Mouse (Mus musculus): ENCODE measurements around the gene Utp4.

Gene Utp4

DNA sequence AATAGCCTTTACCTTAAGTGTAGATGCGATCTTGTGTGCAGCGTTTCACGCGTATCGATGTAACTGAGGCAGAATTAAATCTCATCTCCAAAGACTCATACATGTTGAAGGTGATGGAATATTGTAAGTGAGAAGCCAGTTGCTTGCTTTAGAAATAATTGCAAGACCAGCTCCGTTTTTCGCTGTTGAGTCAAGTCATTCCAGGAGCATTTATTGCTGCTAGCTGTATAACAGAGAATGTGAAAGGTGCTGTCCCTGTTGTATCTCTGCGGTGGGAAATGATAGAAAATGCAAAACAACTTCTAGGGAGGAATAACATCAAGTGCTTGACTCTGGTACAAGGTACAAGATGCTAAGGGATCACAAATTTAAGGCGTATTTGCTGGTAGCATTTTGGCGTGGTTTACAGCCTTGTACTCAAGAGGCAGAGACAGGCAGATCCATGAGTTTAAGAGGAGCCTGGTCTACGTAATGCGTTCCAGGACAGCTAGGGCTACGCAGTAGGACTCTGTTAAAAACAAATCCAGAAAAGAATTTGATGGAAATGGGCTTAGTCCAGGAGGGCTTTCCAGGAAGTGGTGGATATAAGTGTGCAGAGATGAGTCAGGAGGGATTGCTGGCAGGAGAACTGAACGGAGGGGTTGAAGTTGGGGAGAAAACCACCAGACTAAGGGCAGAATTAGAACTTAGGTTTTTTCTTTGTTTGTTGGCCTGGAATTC lies 43.8 kb downstream of the Utp4 start:
- no peak for DNase-seq

DNA sequence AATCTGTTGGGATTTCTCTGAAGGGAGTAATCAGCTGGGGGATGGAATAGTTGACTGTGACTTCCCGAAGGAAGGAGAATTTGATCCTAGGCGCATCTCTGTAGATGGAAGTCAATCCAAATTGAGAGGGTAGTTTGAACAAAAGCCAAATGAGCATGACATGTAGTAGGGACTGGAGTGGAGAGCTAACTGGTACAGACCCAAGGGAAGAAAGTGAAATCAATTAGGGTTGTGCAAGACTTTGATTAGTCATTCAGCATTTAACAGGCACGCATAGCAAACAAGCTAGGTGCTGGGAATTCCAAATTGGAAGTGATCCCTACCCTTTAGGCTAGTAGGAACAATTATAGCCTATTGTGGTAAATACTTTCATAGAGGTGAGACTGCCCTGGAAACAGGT lies 48.4 kb downstream of the Utp4 start:
- no peak for DNase-seq

DNA sequence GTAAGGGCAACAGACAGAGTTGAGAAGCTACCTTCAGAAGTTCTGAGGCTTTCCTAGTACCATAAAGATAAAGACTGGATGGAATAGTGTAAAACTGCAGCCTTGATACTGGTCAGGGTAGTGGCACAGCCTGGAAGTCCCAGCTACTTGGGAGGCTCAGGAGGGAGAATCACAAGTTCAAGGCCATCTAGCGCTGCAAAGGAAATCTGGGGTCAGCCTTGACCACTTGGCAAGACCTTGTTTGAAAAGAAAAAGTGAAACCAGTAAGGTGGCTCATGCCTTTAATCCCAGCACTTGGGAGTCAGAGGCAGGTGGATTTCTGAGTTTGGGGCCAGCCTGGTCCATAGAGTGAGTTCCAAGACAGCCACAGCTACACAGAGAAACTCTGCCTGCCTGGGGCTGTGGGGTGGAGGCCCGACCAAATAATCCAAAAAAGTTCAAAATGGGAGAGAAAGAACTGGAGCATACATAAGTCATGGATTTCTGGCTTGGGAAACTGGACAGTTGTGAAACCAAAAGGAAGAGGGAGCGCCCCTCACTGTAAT lies 50.5 kb downstream of the Utp4 start:
- no peak for DNase-seq

DNA sequence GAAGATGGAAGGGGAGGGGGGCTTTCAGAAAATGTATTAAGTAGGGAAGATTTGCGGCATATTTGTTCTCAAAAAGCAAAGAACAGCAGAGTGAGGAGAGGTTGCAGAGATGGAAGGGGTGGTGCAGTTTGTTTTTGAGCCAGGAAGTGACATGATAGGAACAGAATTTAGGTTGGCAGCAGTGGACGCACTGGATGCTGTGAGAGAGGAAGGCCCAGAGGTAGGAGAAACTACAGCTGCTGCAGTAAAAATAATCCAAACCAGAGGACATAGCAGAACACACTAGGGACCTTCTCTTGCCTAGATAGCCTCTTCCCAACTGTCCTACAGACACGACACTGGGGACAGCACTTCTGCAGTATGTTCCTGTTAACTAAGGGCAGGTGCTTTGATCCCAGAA lies 51.3 kb downstream of the Utp4 start:
- no peak for DNase-seq

DNA sequence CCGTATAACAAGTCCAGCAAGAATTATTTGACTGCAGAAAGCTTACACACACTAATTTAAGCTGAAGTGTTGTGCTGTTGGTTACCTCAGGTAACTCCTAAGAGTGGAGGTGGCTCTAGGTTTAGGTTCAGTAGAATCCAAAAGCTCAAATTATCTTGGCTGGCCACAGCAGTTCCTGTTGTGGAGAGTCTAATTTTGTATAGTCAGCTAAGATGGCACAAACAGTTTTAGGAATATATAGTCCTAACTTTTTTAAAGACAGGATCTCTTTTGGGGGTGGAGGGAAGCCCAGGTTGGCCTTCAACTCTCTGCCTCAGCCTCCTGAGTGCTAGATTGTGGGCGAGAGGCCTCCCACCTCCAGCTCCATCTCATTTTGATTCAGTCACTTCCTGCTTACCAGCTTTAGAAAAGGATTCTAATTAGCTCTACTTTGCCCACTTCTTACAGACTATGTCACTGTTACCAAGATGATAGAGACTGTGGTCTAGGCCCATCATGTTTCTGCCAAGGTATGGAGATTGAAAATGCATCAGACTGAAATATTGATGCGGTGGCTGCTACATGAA lies 55.3 kb downstream of the Utp4 start:
- DNase-seq: no peak

DNA sequence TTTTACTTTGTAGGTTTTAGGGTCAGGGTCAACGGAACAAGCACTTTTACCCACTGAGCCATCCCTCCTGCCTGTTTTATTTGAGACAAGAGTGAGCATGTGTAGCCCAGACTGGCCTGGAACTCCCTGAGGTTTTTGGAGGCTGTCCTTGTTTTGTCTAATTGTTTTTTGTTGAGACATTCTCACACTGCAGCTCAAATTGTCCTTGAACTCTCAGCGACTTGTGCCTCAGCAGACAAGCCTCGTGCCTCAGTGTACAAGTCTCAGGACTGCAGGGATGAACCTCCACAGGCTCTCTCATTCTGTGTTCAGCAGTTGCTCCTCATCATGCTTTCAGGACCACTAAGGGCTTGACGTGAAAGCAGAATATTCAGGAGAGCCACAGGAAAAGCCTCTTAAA lies 58.3 kb downstream of the Utp4 start:
- DNase-seq: no peak

DNA sequence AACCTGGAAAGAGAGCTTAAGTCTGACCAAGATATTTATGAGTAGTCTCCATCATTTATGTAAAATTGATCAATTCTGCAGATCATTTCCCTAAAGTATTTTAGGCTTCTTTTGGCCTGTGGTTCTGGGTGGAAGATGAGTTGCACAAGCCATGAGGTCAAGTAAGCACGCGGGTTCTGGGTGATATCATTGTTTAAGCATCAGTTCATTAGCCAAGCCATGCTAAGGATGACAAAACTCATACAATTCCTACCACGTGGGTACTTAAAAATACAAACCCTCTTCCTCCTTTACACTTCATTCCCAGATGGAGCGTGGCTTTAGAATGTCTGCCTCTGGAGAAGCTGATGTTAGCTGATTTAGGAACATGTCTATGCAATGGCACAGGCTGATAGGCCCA lies 60.1 kb downstream of the Utp4 start:
- no peak for DNase-seq

DNA sequence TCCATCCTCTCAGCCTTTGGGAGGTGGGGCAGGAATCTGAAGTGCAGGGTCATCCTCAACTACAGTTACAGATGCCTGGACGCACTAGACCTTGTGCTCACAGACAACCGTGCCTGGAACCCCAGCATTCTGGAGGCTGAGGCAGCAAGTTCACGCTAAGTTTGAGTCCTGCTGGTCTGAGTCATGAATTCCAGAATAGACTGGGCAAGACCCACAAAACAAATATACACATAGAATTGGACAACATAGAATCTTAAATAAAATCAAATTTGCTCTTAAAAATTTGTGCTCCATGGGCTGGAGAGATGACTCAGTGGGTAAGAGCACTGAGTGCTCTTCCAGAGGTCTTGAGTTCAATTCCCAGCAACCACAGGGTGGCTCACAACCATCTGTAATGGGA lies 63.6 kb downstream of the Utp4 start:
- no peak for DNase-seq

DNA sequence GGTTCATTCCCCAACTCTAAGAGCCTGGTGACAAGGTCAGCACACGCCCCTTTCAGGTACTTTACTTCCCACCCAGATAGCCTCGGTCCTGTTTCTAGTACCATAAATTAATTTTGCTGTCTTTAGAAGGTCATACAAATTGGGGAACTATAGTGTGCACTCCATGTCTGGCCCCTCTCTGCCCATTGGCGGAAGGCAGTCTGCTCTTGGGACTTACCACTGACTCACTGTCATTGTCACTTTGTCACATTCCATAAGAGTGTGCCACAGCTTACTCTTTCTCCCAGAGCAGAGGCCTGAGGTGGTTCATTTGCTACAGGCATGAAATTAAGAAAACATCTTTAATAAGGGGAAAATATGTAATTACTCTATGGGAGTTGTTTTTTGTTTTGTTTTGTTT lies 64.8 kb downstream of the Utp4 start:
- no peak for DNase-seq

DNA sequence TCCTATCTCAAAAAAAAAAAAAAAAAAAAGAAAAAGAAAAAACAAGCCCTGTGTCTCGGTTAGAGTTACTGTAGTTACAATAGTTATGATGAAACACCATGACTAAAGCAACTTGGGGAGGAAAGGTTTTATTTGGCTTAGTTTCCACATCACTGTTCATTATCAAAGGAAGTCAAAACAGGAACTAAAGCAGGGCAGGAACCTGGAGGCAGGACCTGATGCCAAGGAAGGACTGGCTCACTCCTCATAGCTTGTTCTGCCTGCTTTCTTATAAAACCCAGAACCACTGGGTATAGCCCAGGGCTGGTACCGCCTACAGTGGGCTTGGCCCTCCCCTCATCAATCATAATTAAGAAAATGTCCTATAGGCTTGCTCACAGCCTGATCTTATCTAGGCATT lies 66.2 kb downstream of the Utp4 start:
- DNase-seq: no peak

DNA sequence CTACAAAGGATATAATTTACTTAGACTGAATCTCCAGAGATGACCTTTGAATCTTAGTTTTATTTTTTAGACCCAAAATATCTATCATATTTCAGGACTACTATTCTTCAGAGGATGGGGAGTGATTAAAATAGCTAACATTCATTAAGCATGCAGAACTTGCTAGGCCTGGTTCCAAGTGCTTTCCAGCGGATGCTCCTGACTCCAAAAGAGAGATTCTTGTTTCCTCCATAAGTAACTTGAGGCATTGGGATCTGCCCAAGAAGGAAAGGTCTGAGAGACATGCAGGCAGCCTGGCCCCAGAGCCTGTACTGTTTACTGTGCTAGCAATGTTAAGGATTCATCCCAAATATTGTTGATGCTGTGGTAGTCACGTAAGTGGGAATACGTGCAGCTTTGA lies 68.9 kb downstream of the Utp4 start:
- DNase-seq: no peak

DNA sequence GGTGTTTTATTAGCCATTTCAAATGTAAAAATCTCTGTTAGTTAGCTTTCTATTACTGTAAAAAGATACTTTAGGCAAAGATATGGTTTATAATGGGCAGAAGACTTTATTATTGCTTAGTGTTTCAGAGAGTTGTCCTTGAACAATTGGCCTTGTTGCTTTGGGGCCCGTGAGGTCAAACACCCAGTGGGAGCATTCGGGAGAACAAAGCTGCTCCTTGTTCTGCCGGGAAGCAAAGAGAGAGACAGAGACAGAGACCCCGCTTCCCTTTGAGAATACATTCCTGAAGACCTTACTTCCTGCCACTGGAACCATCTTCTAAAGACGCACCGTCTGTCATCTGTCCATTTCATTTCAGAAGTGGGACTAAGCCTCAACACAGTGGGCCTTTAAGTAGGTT lies 69.9 kb downstream of the Utp4 start:
- no peak for DNase-seq

DNA sequence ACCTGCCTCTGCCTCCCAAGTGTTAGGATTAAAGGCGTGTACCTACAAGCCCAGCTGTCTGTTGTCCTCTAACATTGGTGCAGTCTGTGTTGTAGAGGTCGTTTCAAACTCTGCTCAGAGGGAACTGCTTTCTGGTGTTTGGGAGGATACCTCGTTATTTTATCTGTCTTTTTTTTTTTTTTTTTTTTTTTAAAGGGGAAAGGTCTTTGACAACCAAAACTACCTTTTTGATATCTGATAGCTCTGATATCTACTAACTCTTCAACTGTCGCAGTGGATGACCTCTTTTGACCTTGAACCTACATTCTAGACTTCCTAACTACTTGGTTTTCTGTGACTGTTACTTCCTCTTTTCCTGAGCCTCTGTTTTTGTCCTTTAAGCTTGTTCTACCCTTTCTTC lies 71.1 kb downstream of the Utp4 start:
- DNase-seq: no peak

DNA sequence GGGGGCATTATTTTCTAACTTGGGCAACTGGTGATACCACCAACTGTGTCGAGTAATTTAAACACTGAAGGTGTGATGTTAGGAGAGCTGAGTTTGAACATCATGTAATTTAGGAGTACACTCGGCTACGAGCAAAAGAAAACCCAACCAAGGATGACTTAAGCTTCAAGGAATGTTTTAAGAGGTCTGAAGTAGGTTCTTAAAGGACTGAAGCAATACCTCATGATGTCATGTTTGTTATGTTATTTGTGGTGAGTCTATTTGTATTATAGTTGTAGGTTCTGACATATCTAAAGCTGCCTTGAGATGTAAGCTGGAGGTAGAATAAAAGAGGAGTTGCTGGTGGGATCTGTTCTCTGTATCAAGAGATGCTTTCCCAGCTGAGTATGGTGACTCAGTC lies 76.5 kb downstream of the Utp4 start:
- DNase-seq: no peak

DNA sequence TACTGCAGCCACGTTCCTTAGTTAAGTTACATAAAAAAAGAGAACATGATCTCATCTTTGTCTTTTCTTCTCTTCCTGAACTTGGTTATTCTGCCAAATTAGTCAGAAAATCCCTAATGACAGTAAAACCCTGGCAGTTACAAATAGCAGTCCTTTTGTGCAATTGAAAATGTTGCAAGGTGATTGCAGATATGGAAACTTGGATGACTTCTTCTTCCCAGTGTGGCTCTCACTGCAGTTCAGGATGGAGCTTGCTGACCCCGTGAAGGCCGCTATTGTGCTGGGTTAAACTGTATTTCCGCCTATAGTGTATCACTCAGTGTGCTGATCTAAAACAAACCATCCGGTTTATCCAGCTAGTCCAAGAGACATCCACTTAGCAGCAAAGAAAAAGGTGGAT lies 78.5 kb downstream of the Utp4 start:
- DNase-seq: no peak
